Mouse (Mus musculus): ENCODE data around the gene Fgf2. TPM values are rescaled to one million over a fixed set of nuclear protein-coding genes. Genes with fewer than 3 reads are reported as not detected.
A peak's percentile ranks its signal among the peaks of the same experiment; 100 is the strongest.

Fgf2 gene
- polyA plus RNA-seq, 1 experiment from 2014 or later = 2.3 TPM

GRCm38 (mm10) chr3:37328489-37328888 is 19.7 kb upstream of the Fgf2 start:
- 75% methylated on average over 2 of the region's 2 CpGs for WGBS
- Histone ChIP-seq H3K4me3 (replicated peaks) (no peak overlapping the region), H3K27ac (no peak overlapping the region), H3K4me1 (0 out of 2 replicates have a peak, but pooled peaks cover 3% of the 10 kb centered on the region), H3K27me3 (no peaks in the 10 kb centered on the region), H3K9me3 (replicated peaks) (no peaks in the 10 kb centered on the region), H3K9ac (no peak overlapping the region), H3K4me2 (no peak overlapping the region), H3K36me3 (no peaks in the 10 kb centered on the region)
- no peak for ATAC-seq (replicated peaks; ENCODE audit: low FRiP score)

GRCm38 (mm10) chr3:37329963-37330362 is 18.2 kb upstream of the Fgf2 start:
- Histone ChIP-seq H3K4me3 (replicated peaks) (no peak overlapping the region), H3K4me1 (0 out of 2 replicates have a peak, but pooled peaks cover 3% of the 10 kb centered on the region), H3K4me2 (no peak overlapping the region), H3K36me3 (no peaks in the 10 kb centered on the region), H3K9me3 (replicated peaks) (no peaks in the 10 kb centered on the region), H3K27me3 (no peaks in the 10 kb centered on the region), H3K27ac (no peak overlapping the region), H3K9ac (no peak overlapping the region)
- no peak for ATAC-seq (replicated peaks; ENCODE audit: low FRiP score)
- WGBS = 81% methylated on average over 1 of the region's 1 CpGs

GRCm38 (mm10) chr3:37331999-37332449 is 16.1 kb upstream of the Fgf2 start:
- H3K36me3 ChIP-seq = no peaks in the 10 kb centered on the region
- H3K4me2 ChIP-seq = no peak overlapping the region
- H3K27ac ChIP-seq = no peak overlapping the region
- H3K4me3 ChIP-seq (replicated peaks) = no peak overlapping the region
- no peak for ATAC-seq (replicated peaks; ENCODE audit: low FRiP score)
- WGBS = 70% methylated on average over 6 of the region's 6 CpGs
- no peaks in the 10 kb centered on the region for H3K27me3 ChIP-seq
- H3K9ac ChIP-seq = no peak overlapping the region
- no peaks in the 10 kb centered on the region for H3K4me1 ChIP-seq
- no peaks in the 10 kb centered on the region for H3K9me3 ChIP-seq (replicated peaks)

DNA sequence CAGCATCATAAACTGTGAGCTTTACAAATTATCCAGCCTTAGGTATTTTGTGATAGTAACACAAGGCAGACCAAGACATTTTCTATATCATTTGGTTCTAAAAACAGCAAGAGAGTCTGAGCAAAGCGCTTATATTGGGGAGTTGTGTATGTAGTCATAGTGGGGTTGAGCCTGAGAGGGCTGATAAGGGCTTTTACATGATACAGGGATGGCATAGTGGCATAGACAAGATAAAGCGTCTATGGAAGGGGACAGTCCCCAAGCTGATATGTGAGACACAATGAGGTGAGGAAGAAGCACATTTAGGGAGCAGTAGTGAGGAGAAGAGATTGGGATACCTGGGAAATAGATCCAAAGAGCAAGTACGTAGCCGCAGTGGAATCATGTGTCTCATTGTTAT is 14.1 kb upstream of the Fgf2 start:
- no peak overlapping the region for H3K27ac ChIP-seq
- ATAC-seq (replicated peaks; ENCODE audit: low FRiP score) = no peak
- 90% methylated on average over 4 of the region's 4 CpGs for WGBS

DNA sequence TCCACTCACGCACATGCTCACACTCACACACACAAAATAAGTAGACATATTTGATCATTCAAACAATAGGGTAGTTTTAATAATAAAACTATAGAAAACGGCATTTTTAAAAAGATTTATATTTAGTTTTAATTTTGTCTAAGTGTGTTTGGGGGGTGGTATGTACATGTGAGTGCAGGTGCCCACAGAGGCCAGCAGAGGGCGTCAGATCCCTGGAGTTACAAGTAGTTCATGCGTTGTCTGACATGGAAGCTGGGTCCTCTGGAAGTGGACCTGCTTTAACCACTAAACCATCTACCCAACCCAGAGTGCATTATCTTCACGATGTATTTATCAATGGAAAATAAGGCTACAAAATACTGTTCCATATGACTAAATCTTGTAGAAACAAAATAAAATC is 7.0 kb upstream of the Fgf2 start:
- WGBS = 66% methylated on average over 5 of the region's 5 CpGs
- Histone ChIP-seq H3K4me2 (no peak overlapping the region), H3K9me3 (replicated peaks) (no peaks in the 10 kb centered on the region)

More for the DNA sequence above, 14.1 kb upstream of the Fgf2 start:
- H3K4me2 ChIP-seq = no peak overlapping the region
- no peak overlapping the region for H3K9ac ChIP-seq
- no peak overlapping the region for H3K4me3 ChIP-seq (replicated peaks)
- H3K9me3 ChIP-seq (replicated peaks) = no peaks in the 10 kb centered on the region
- H3K4me1 ChIP-seq = no peaks in the 10 kb centered on the region
- no peaks in the 10 kb centered on the region for H3K36me3 ChIP-seq
- H3K27me3 ChIP-seq = no peaks in the 10 kb centered on the region

GRCm38 (mm10) chr3:37342811-37343210 is 5.3 kb upstream of the Fgf2 start:
- Histone ChIP-seq H3K9me3 (replicated peaks) (no peaks in the 10 kb centered on the region), H3K27ac (no peak overlapping the region), H3K36me3 (no peaks in the 10 kb centered on the region), H3K4me3 (replicated peaks) (no peak overlapping the region), H3K9ac (no peak overlapping the region), H3K4me1 (peaks cover 4% of the 10 kb centered on the region), H3K4me2 (no peak overlapping the region), H3K27me3 (peaks cover 23% of the 10 kb centered on the region)
- no peak for ATAC-seq (replicated peaks; ENCODE audit: low FRiP score)
- 59% methylated on average over 5 of the region's 5 CpGs for WGBS

More for the DNA sequence above, 7.0 kb upstream of the Fgf2 start:
- H3K4me1 ChIP-seq = no peaks in the 10 kb centered on the region
- H3K27ac ChIP-seq = no peak overlapping the region
- no peak overlapping the region for H3K4me3 ChIP-seq (replicated peaks)
- peaks cover 7% of the 10 kb centered on the region for H3K27me3 ChIP-seq
- no peak for ATAC-seq (replicated peaks; ENCODE audit: low FRiP score)
- no peak overlapping the region for H3K9ac ChIP-seq
- H3K36me3 ChIP-seq = no peaks in the 10 kb centered on the region

DNA sequence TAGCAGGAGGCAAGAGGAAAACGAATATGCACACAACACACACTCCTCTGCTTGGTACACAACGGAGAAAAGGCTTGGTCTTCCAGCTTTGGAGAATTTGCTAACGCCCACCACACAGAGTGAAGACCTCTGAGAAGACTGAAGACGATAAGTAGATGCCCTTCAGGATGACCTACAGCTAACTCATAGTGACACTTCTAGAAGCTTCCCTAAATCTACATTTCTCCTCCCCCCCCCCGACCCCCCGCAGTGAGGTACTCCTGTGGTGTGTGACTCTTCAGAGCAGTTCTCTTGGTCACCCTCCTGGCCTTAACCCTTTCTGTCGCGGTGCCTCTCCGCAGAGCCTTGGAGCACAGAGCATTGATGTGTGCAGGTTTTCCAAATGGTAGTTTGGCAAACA is 475 bp upstream of the Fgf2 start:
- peak; percentile 28 for ATAC-seq (replicated peaks; ENCODE audit: low FRiP score)
- no peaks in the 10 kb centered on the region for H3K9me3 ChIP-seq (replicated peaks)

DNA sequence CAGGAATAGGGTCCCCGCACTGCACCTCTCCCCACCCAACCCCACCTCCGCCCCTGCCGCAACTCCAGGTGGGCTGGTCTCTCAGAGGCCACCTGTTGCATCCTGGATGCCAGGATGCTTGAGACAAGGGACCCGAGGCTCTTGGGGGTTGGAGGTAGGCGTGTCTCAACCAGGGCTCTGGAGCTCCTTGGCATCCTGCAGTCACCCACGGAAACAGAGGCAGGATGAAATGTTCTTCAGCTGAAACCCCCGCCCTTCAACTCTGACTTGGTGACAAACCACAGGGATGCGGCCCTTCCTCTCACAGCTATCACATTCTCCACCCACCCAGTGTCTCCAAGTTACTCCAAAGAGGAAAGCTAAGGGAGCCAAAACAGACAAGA is 1.0 kb downstream of the Fgf2 start:
- no peak for ATAC-seq (replicated peaks; ENCODE audit: low FRiP score)
- WGBS = 15% methylated on average over 8 of the region's 8 CpGs
- H3K9me3 ChIP-seq (replicated peaks) = no peaks in the 10 kb centered on the region
- no peak overlapping the region for H3K27ac ChIP-seq
- H3K36me3 ChIP-seq = no peaks in the 10 kb centered on the region
- H3K4me2 ChIP-seq = peak overlapping the region; percentile 98
- H3K4me1 ChIP-seq = peaks cover 14% of the 10 kb centered on the region
- peak overlapping the region; percentile 71 for H3K4me3 ChIP-seq (replicated peaks)
- peaks cover 43% of the 10 kb centered on the region for H3K27me3 ChIP-seq
- H3K9ac ChIP-seq = peak overlapping the region; percentile 58; the same call in 1 of the 2 replicates

More for the DNA sequence above, 475 bp upstream of the Fgf2 start:
- H3K36me3 ChIP-seq = no peaks in the 10 kb centered on the region
- peaks cover 14% of the 10 kb centered on the region for H3K4me1 ChIP-seq
- 34% methylated on average over 9 of the region's 9 CpGs for WGBS
- H3K4me2 ChIP-seq = peak overlapping the region; percentile 98
- H3K27me3 ChIP-seq = peaks cover 43% of the 10 kb centered on the region
- no peak overlapping the region for H3K9ac ChIP-seq
- no peak overlapping the region for H3K27ac ChIP-seq
- H3K4me3 ChIP-seq (replicated peaks) = peak overlapping the region; percentile 71

DNA sequence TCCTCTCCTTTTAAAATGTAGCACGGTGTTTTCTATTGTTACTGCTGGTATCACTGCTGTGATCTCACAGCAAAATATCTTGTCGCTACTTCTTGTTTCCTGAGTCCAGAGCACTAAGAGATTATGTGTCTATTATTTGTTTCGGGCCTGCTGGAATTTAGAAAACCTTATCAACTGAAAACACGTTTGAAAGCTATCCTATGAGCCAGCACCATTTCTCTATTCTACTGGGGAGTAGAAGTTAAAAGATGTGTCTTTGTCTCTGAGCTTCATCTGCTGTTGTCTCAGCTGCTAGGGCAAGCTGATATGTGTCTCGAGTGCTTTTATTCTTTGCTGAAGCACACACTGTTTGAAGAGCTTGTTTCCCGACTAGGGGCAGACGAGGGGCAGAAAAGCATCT is 2.2 kb downstream of the Fgf2 start:
- WGBS = 54% methylated on average over 7 of the region's 7 CpGs
- Histone ChIP-seq H3K4me2 (no peak overlapping the region), H3K36me3 (no peaks in the 10 kb centered on the region), H3K27ac (no peak overlapping the region), H3K4me3 (replicated peaks) (no peak overlapping the region), H3K4me1 (peaks cover 14% of the 10 kb centered on the region), H3K27me3 (peaks cover 41% of the 10 kb centered on the region), H3K9ac (no peak overlapping the region), H3K9me3 (replicated peaks) (no peaks in the 10 kb centered on the region)
- ATAC-seq (replicated peaks; ENCODE audit: low FRiP score) = no peak

GRCm38 (mm10) chr3:37353951-37354481 is 5.9 kb downstream of the Fgf2 start:
- H3K27ac ChIP-seq = no peak overlapping the region
- H3K4me3 ChIP-seq (replicated peaks) = no peak overlapping the region
- ATAC-seq (replicated peaks; ENCODE audit: low FRiP score) = 0 out of 2 replicates have a peak, but pooled peaks have one; percentile 6
- no peak overlapping the region for H3K4me2 ChIP-seq
- H3K4me1 ChIP-seq = peaks cover 8% of the 10 kb centered on the region
- no peaks in the 10 kb centered on the region for H3K9me3 ChIP-seq (replicated peaks)
- WGBS = 64% methylated on average over 10 of the region's 10 CpGs
- H3K36me3 ChIP-seq = no peaks in the 10 kb centered on the region
- H3K9ac ChIP-seq = no peak overlapping the region
- H3K27me3 ChIP-seq = peaks cover 16% of the 10 kb centered on the region

GRCm38 (mm10) chr3:37354737-37355136 is 6.6 kb downstream of the Fgf2 start:
- WGBS = 88% methylated on average over 1 of the region's 1 CpGs
- Histone ChIP-seq H3K4me3 (replicated peaks) (no peak overlapping the region), H3K27ac (no peak overlapping the region), H3K9me3 (replicated peaks) (no peaks in the 10 kb centered on the region), H3K4me1 (0 out of 2 replicates have a peak, but pooled peaks cover 4% of the 10 kb centered on the region), H3K27me3 (peaks cover 8% of the 10 kb centered on the region), H3K36me3 (no peaks in the 10 kb centered on the region), H3K9ac (no peak overlapping the region), H3K4me2 (no peak overlapping the region)
- ATAC-seq (replicated peaks; ENCODE audit: low FRiP score) = no peak

DNA sequence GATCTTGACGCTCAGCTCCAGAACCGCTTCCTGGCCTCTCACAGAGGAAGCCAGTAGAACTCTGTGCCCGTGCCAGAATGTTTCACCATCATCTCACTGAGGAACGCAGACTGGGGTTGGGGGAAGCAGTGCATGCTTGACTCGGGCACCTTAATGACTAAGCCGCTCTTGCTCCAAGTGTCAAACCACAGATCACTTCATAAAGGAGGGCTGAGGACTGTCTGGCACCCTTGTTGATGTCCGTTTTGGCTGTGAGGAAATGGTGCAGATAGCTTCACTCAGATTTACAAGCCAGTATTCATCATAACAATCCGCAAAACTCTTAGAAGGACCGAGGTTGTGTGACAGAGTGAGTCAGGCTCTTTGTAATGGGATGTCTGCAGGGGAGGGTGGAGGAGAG is 12.6 kb downstream of the Fgf2 start:
- H3K27me3 ChIP-seq = no peaks in the 10 kb centered on the region
- H3K27ac ChIP-seq = no peak overlapping the region
- H3K36me3 ChIP-seq = no peaks in the 10 kb centered on the region
- no peak for ATAC-seq (replicated peaks; ENCODE audit: low FRiP score)
- H3K9ac ChIP-seq = no peak overlapping the region
- 0 out of 2 replicates have a peak, but pooled peaks cover 4% of the 10 kb centered on the region for H3K4me1 ChIP-seq
- H3K9me3 ChIP-seq (replicated peaks) = no peaks in the 10 kb centered on the region
- no peak overlapping the region for H3K4me3 ChIP-seq (replicated peaks)
- 75% methylated on average over 9 of the region's 9 CpGs for WGBS
- H3K4me2 ChIP-seq = no peak overlapping the region

- 77% methylated on average over 4 of the region's 4 CpGs for WGBS
- ATAC-seq (replicated peaks; ENCODE audit: low FRiP score) = no peak
Observed at GRCm38 (mm10) chr3:37365144-37365543, 17.0 kb downstream of the Fgf2 start.

More at GRCm38 (mm10) chr3:37365144-37365543, 17.0 kb downstream of the Fgf2 start:
- no peak overlapping the region for H3K4me3 ChIP-seq (replicated peaks)
- no peak overlapping the region for H3K9ac ChIP-seq
- H3K27ac ChIP-seq = no peak overlapping the region
- no peaks in the 10 kb centered on the region for H3K9me3 ChIP-seq (replicated peaks)
- H3K27me3 ChIP-seq = no peaks in the 10 kb centered on the region
- H3K4me2 ChIP-seq = no peak overlapping the region
- H3K4me1 ChIP-seq = peaks cover 1% of the 10 kb centered on the region; the same call in 1 of the 2 replicates
- no peaks in the 10 kb centered on the region for H3K36me3 ChIP-seq

Measured in kidney, embryonic 15.5 days (tissue).